Mouse (Mus musculus): ENCODE data around the gene Heatr3.
"Not testable (repeated sequence)": the region's sequence is repeated elsewhere in the genome, so short reads cannot be mapped to it uniquely, and the experiment has no call there.

Gene Heatr3

GRCm38 (mm10) chr8:88197328-88197727 is 59.7 kb downstream of the Heatr3 start:
- DNase-seq, result no peak

DNA sequence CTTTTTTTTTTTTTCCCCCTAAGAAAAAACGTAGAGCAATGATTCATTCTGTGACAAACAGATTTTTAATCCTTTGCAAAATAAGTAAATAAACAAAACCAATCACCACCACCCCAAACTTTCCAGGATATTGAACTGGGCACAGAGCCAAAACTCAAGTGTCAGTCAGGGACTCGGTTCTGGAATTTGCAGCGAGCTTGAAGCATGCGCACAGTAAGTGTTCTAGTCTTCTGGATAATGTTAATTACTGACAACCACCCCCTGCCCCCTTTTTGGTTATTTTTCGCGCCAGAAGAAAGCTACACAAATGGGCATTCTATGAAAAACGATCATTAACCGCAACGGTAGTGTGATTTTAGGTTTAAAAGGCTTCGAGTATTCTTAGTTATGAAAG is 60.9 kb downstream of the Heatr3 start:
- DNase-seq, result peak; percentile 64 to 72

DNA sequence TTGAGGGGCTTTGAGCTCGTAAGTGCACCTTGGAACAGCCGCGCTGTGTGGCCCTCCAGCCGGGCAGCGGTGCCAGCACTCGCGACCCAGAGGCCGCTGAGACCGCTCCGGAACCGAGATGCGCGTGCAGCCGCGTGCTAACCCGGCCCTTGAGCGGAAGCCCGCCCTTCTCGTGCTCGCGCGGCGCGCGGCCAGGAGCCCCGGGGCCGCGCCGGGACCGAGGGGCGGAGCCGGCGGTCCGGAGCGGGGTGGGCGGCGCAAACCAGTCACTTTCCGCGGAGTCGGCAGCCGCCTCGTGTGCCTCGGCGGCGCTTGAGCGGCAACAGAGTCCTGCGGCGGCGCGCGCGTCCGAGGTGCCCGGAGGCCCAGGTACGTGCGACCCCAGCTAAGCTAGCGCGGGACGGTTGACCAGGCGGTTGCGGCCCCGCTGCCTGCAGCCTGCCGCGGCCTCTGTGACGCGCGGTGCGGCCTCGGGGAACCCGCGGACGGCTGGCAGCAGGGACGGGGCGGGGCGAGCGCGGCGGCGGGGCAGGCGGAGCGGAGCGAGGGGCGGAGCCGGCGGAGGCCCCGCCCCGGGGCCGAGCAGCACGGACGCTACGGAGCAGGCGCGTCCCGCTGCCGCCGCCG is 61.4 kb downstream of the Heatr3 start, which contains the start of gene Tent4b:
Gene Tent4b (plus strand): TSS at position 269 of the 627 bp plus-strand sequence.
- peak; percentile 96 to 97 for DNase-seq

DNA sequence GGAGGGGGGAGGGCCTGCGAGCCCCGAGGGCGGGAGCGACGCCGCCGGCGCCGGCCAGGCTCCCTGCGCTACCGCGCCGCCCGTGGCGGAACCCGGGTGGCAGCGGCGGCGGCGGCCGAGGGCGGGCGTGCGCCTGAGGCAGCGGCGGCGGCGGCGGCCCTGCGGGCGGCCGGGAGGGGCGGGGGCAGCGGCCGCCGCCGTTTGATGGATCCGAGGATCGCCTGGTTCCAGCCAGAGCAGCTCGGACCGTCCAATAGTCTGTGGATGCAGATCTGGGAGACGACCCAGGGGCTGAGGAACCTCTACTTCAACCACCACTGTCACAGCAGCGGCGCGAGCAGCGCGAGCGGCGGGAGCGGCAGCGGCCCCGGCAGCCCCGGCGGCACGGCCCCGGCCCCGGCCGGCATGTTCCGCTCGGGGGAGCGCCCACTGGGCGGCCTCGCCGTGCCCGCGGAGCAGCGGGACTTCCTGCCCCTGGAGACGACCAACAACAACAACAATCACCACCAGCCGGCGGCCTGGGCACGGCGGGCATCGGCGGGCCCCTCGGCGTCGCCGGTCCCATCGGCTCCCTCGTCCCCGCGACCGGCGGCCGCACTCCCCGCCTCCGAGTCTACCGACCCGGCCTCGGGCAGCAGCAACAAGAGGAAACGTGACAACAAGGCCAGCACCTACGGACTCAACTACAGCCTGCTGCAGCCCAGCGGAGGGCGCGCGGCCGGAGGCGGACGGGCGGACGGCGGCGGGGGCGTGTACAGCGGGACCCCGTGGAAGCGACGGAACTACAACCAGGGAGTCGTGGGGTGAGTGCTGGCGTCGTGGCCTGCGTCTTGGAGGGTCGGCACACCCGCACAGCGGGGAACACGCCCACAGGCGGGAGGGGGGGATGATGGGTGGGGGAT is 62.3 kb downstream of the Heatr3 start:
- peak; percentile 57 to 64 for DNase-seq

- peak; percentile 39 for DNase-seq
Observed at GRCm38 (mm10) chr8:88200724-88201495, 63.3 kb downstream of the Heatr3 start.

- DNase-seq, result no peak
Observed at GRCm38 (mm10) chr8:88201641-88202040, 64.0 kb downstream of the Heatr3 start.

DNA sequence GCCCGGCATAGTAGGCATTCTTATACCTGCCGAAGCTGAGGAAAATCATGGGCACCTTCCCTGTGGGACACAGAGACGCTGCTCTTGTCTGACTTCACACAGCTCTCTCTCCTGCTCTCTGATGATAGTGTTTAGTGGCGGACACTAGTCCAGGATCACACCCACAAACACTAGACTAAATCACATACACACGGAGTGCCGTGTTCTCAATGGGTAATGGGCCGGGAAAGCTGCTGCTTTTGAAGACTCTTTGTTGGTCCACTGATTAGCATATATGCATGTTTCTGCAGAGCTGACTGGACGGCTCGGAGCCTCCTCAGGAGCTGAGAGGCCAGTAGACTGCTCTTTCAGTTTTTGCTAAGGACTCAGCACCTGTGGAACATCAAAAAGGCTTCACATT is 68.4 kb downstream of the Heatr3 start:
- no peak for DNase-seq

GRCm38 (mm10) chr8:88207121-88207821 is 69.6 kb downstream of the Heatr3 start:
- no peak for DNase-seq

GRCm38 (mm10) chr8:88209930-88210827 is 72.5 kb downstream of the Heatr3 start:
- DNase-seq, result not testable (repeated sequence)

- DNase-seq, result no peak
Observed at GRCm38 (mm10) chr8:88221353-88221752, 83.7 kb downstream of the Heatr3 start.
